Mouse (Mus musculus) hindbrain, embryonic 10.5 days (tissue): ENCODE measurements at regions not wholly inside any gene's neighbourhood (a gene's known extent, or its start where the extent isn't known, plus 50 kb on each side); places are given as distances from the start of the nearest gene placed in this dataset.

ENCODE experiments used
- DNase-seq: peaks from one replicate; pipeline ENCODE4 v3.0.0-alpha.2; 2017; ENCODE audit warnings: low spot score
- H3K27ac ChIP-seq: fragments of 300-500 bp; sonication (generic); 2 replicates; pipeline ENCODE4 v1.5.1; 2016; ENCODE audit warnings: mild to moderate bottlenecking, moderate library complexity
- H3K27me3 ChIP-seq: fragments of 300-500 bp; sonication (generic); 2 replicates; pipeline ENCODE4 v1.6.1; 2016; ENCODE audit warnings: mild to moderate bottlenecking; ENCODE audit not compliant: poor library complexity, insufficient read depth, severe bottlenecking
- H3K36me3 ChIP-seq: fragments of 300-500 bp; sonication (generic); 2 replicates; pipeline ENCODE4 v1.6.1; 2016; ENCODE audit warnings: mild to moderate bottlenecking, moderate library complexity
- H3K4me1 ChIP-seq: fragments of 300-500 bp; sonication (generic); replicated peaks from 2 replicates; pipeline ENCODE4 v1.6.1; 2016; ENCODE audit warnings: mild to moderate bottlenecking
- H3K4me3 ChIP-seq: fragments of 300-500 bp; sonication (generic); 2 replicates; pipeline ENCODE4 v1.5.1; 2016; ENCODE audit warnings: mild to moderate bottlenecking, moderate library complexity
- H3K9me3 ChIP-seq: fragments of 300-500 bp; sonication (generic); 2 replicates; pipeline ENCODE4 v1.6.1; 2016; ENCODE audit warnings: mild to moderate bottlenecking, moderate library complexity
- WGBS: fragments of 180-500 bp; shearing (Covaris S2); methylation state at CpG from one replicate; pipeline ENCODE4 v1.1.7; 2016; 5-methylcytosine and 5-hydroxymethylcytosine counted together

DNA sequence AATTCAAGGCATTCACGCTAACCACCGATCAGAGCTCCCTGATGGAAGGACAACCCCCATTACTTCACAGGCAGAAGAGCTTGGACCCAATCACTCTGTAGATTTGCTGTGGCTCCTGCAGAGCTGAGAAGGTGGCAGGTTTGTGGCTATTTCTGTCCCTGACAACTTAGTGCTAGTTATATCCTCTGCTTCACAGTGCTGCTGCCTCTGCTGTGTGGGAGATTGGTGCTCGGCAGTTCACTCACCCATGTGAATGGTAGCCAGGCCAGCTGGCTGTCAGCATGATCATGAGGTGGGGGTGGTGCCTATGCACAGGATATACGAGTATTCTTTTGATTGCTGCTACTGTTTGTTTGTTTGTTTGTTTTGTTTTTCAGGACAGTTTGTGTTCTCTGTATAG lies 113.9 kb downstream of the Gm10131 start:
- DNase-seq, result no peak
- no peaks in the 10 kb centered on the region for H3K36me3 ChIP-seq
- WGBS, result 67% methylated on average over 4 of the region's 4 CpGs
- no peak overlapping the region for H3K4me3 ChIP-seq
- no peak overlapping the region for H3K27ac ChIP-seq
- H3K4me1 ChIP-seq, result peaks cover 8% of the 10 kb centered on the region
- no peaks in the 10 kb centered on the region for H3K9me3 ChIP-seq
- H3K27me3 ChIP-seq, result peaks cover 5% of the 10 kb centered on the region; the same call in 1 of the 2 replicates

- Histone ChIP-seq H3K27ac (peak overlapping the region; percentile 82), H3K27me3 (peaks cover 6% of the 10 kb centered on the region; the same call in 1 of the 2 replicates), H3K9me3 (no peaks in the 10 kb centered on the region), H3K4me1 (peaks cover 24% of the 10 kb centered on the region), H3K36me3 (no peaks in the 10 kb centered on the region), H3K4me3 (no peak overlapping the region)
- WGBS, result 57% methylated on average over 11 of the region's 11 CpGs
- peak; percentile 22 for DNase-seq
Measured at GRCm38 (mm10) chr8:33992946-33993345, 118.6 kb downstream of the Gm10131 start.

DNA sequence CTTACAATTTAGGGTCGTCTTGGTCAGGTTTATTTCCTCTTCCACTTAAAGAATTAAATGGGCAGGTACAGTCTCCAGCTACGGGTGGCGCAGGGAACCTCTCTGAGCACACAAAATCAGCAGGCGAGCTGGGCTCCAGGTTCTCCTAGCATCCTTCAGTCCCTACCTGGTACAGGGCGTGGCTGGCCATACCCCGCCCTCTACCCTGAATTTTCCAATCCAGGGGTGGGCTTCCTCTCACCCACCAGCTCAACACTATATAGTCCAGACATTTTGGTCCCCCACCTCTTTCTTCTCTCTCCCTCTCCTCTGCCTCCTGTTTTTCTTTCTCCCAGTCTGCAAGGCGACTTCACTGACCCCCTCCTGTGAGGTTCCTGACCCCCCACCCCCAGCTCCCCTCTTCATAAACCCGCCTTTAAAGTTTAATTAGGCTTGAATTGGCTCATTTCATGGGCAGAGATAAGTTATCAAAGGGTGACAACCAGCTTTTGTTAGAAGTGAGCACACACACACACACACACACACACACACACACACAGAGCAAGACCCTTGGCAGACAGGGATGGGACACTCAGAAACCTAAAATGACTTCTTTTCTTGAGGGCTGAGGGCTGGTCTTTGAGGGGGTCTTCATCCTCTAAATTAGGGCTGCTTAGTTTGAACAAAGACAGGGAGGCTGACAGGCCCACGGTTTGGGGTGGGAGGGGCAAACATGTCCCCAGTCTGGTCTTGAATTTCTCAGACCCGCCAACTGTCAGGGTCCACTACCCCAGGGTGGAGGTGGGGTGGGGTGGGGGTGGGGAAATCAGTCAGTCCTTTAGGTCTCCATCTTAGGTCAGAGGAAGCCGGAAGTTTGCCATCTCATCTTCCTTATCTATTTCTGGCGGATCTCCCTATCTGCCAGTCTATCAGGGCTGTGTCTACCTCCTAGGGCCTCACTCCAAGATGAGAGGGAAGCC lies 119.3 kb downstream of the Gm10131 start:
- H3K4me1 ChIP-seq, result peaks cover 31% of the 10 kb centered on the region
- peak overlapping the region; percentile 82 for H3K27ac ChIP-seq
- peak; percentile 32 for DNase-seq
- no peaks in the 10 kb centered on the region for H3K9me3 ChIP-seq
- H3K36me3 ChIP-seq, result no peaks in the 10 kb centered on the region
- H3K4me3 ChIP-seq, result peak overlapping the region; percentile 36; the same call in 1 of the 2 replicates
- 37% methylated on average over 12 of the region's 12 CpGs for WGBS
- peaks cover 6% of the 10 kb centered on the region; the same call in 1 of the 2 replicates for H3K27me3 ChIP-seq

DNA sequence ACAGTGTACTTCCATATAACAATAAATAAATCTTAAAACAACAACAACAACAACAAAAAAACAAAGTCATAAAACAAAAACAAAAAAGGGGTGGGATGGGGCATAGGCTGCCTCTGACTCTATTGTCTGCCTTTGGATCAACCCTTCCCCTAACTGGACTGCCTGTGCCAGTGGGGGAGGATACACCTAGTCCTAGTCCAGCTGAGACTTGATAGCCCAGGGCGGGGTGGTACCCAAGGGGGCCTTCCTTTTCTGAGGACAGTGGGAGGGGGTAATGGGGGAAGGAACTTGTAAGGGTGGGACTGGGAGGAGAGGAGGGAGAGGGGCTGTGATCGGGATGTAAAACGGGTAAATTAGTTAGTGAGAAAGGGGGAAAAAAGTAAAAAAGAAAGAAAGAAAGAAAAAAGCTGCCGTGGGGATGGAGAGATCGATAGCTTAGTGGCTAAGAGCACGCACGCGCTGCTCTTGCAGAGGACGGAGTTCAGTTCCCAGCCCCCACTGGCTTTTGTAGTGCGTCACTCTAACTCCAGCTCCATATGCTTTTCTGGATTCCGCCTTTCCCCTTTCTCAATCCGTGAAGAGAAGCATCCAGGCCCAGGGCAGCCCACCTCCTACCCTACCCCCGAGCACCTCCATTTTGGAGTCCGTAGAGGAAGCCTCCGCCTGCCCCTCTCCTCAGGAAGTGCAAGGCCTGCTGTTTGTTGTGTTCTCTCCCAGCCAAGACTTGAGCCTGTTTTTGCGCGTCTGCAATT lies 120.2 kb downstream of the Gm10131 start:
- H3K27me3 ChIP-seq, result peaks cover 6% of the 10 kb centered on the region; the same call in 1 of the 2 replicates
- no peaks in the 10 kb centered on the region for H3K36me3 ChIP-seq
- peak; percentile 37 for DNase-seq
- H3K27ac ChIP-seq, result peak overlapping the region; percentile 82
- WGBS, result 25% methylated on average over 17 of the region's 17 CpGs
- peak overlapping the region; percentile 36 for H3K4me3 ChIP-seq
- H3K9me3 ChIP-seq, result no peaks in the 10 kb centered on the region
- H3K4me1 ChIP-seq, result peaks cover 33% of the 10 kb centered on the region

GRCm38 (mm10) chr8:33990039-33990438 lies 121.5 kb downstream of the Gm10131 start:
- WGBS, result 72% methylated on average over 9 of the region's 9 CpGs

GRCm38 (mm10) chr8:33987755-33988104 lies 123.8 kb downstream of the Gm10131 start:
- no peak for DNase-seq
- no peaks in the 10 kb centered on the region for H3K9me3 ChIP-seq
- WGBS, result 81% methylated on average over 10 of the region's 10 CpGs

More at GRCm38 (mm10) chr8:33990039-33990438, 121.5 kb downstream of the Gm10131 start:
- Histone ChIP-seq H3K27me3 (peaks cover 6% of the 10 kb centered on the region; the same call in 1 of the 2 replicates), H3K27ac (no peak overlapping the region), H3K36me3 (no peaks in the 10 kb centered on the region), H3K4me1 (peaks cover 33% of the 10 kb centered on the region), H3K9me3 (no peaks in the 10 kb centered on the region), H3K4me3 (no peak overlapping the region)
- no peak for DNase-seq

DNA sequence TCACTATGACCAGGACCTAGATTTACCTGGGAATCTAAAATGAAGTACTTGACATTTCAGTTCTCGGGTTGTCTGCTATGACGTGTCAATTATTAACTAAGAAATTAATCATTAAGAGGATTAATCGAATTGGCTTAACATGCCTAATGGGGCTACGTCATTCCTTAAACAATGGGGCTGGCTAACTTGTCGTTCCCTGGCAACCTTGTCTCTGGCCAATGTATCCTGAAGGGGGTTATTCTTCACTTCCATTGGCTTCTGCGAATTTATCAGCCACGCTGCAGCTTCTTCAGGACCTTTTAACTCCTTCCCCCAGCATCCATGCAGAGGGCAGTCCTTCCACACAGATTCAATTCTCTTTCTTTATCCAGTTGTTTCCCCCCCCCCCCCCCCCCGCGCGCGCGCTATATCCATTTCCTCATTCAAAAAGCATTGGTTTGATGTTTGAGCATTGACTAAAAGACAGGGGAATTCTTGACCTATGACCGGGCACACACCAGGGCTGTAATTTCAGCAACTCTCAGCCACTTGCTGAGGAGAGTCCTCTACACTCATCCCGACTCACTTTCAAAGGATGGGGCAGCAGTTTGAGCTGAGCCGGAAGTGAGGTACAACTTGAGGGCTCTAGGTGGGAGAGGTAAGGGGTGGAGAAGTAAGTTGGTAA lies 124.3 kb downstream of the Gm10131 start:
- no peak overlapping the region for H3K27ac ChIP-seq
- no peaks in the 10 kb centered on the region for H3K36me3 ChIP-seq
- H3K27me3 ChIP-seq, result no peaks in the 10 kb centered on the region
- no peak for DNase-seq
- 72% methylated on average over 15 of the region's 15 CpGs for WGBS
- no peaks in the 10 kb centered on the region for H3K9me3 ChIP-seq
- peaks cover 21% of the 10 kb centered on the region for H3K4me1 ChIP-seq
- no peak overlapping the region for H3K4me3 ChIP-seq

More at GRCm38 (mm10) chr8:33987755-33988104, 123.8 kb downstream of the Gm10131 start:
- no peaks in the 10 kb centered on the region for H3K36me3 ChIP-seq
- peaks cover 2% of the 10 kb centered on the region; the same call in 1 of the 2 replicates for H3K27me3 ChIP-seq
- no peak overlapping the region for H3K4me3 ChIP-seq
- no peak overlapping the region for H3K27ac ChIP-seq
- H3K4me1 ChIP-seq, result peaks cover 26% of the 10 kb centered on the region

DNA sequence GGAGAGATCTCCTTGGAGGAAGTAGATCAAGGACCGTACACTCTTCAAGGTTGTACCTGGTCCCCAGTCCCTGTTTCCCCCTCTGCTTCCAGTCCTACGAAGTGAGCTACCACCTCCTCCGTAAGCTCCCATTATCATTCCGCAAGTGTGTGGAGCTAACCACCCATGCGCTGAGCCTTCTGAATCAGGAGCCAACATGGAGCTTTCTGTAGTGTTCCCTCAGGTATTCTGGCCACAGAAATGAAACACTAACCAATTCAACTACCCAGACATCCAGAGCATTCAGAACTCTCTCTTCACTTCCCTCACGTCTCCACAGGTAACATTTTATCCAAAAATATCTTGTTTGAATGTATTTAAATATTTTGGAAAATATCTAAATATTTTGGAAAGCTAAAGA lies 124.9 kb downstream of the Gm10131 start:
- 96% methylated on average over 6 of the region's 6 CpGs for WGBS
- H3K9me3 ChIP-seq, result no peaks in the 10 kb centered on the region
- DNase-seq, result no peak
- H3K36me3 ChIP-seq, result no peaks in the 10 kb centered on the region
- peaks cover 15% of the 10 kb centered on the region for H3K4me1 ChIP-seq
- no peak overlapping the region for H3K27ac ChIP-seq
- no peak overlapping the region for H3K4me3 ChIP-seq
- H3K27me3 ChIP-seq, result no peaks in the 10 kb centered on the region

DNA sequence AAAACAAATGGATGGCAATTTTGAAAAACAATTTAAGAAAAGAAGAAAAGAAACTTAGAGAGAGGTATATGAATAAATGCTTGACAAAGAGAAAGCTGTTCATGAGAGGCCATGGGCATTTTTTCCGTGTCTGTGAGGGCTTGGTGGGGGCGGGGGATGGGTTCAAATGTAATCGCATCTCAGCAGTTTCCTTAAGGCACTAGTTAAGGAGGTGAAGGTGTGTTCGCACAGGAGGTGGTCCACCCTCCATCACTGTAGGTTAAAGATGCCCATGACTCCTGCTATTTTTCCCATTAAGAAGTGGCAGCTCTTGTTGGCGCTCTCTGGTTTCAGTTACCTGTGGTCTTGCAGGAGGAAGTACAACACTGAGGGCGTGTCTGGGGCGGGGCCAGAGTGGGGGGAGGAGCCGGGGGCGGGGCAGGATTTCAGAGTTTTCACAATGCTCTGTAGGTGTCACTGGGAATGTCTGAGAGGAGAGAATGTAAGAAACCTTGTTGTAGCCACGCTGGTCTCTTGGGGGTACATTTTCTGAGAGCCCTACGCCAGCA lies 126.0 kb downstream of the Gm10131 start:
- WGBS, result 65% methylated on average over 11 of the region's 11 CpGs
- Histone ChIP-seq H3K9me3 (no peaks in the 10 kb centered on the region), H3K4me1 (0 out of 2 replicates have a peak, but pooled peaks cover 9% of the 10 kb centered on the region), H3K36me3 (no peaks in the 10 kb centered on the region), H3K27me3 (no peaks in the 10 kb centered on the region), H3K27ac (no peak overlapping the region), H3K4me3 (no peak overlapping the region)
- DNase-seq, result no peak

GRCm38 (mm10) chr8:33981629-33982028 lies 129.9 kb downstream of the Gm10131 start:
- DNase-seq, result no peak
- Histone ChIP-seq H3K36me3 (no peaks in the 10 kb centered on the region), H3K27ac (no peak overlapping the region), H3K27me3 (peaks cover 10% of the 10 kb centered on the region; the same call in 1 of the 2 replicates), H3K4me1 (peaks cover 11% of the 10 kb centered on the region), H3K4me3 (no peak overlapping the region), H3K9me3 (no peaks in the 10 kb centered on the region)
- 74% methylated on average over 4 of the region's 4 CpGs for WGBS

GRCm38 (mm10) chr8:33980999-33981398 lies 130.5 kb downstream of the Gm10131 start:
- Histone ChIP-seq H3K27ac (no peak overlapping the region), H3K4me1 (peaks cover 11% of the 10 kb centered on the region), H3K27me3 (peaks cover 10% of the 10 kb centered on the region; the same call in 1 of the 2 replicates), H3K4me3 (no peak overlapping the region), H3K9me3 (no peaks in the 10 kb centered on the region), H3K36me3 (no peaks in the 10 kb centered on the region)
- 68% methylated on average over 7 of the region's 7 CpGs for WGBS
- no peak for DNase-seq
